Mouse (Mus musculus): ENCODE data around the gene Eif1ad. TPM values are rescaled to one million over a fixed set of nuclear protein-coding genes. Genes with fewer than 3 reads are reported as not detected.

Gene Eif1ad
- polyA plus RNA-seq, 1 experiment from 2014 or later: 53.9 TPM

DNA sequence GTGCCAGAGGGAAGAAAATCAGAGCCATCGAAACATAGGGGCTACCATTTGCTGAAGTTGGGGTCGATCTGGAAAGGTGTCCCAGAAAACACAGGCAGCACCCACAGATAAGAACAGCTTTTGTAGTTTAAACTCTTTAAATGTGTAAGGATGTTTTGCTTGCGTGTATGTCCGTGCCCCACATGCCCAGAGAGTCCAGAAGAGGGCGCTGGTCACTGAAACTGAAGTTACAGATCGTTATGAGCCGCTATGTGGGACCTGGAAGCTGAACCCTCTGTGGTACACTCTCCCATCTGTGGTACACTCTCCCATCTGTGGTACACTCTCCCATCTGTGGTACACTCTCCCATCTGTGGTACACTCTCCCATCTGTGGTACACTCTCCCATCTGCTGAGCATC is 40.6 kb downstream of the Eif1ad start:
- WGBS: 11% methylated on average over 7 of the region's 7 CpGs
- H3K4me3 ChIP-seq (replicated peaks): peak overlapping the region; percentile 52
- peak; percentile 66 for ATAC-seq
- no peaks in the 10 kb centered on the region for H3K27me3 ChIP-seq (replicated peaks)
- H3K9me3 ChIP-seq: no peaks in the 10 kb centered on the region
- H3K4me1 ChIP-seq (replicated peaks): 0 out of 2 replicates have a peak, but pooled peaks cover 7% of the 10 kb centered on the region
- H3K9ac ChIP-seq: peak overlapping the region; percentile 65
- peak overlapping the region; percentile 58 for H3K4me2 ChIP-seq (replicated peaks)
- peak overlapping the region; percentile 91 for H3K27ac ChIP-seq
- no peaks in the 10 kb centered on the region for H3K36me3 ChIP-seq

- Histone ChIP-seq H3K27me3 (replicated peaks) (no peaks in the 10 kb centered on the region), H3K27ac (no peak overlapping the region), H3K9me3 (no peaks in the 10 kb centered on the region), H3K9ac (no peak overlapping the region), H3K4me1 (replicated peaks) (0 out of 2 replicates have a peak, but pooled peaks cover 7% of the 10 kb centered on the region), H3K36me3 (no peaks in the 10 kb centered on the region), H3K4me2 (replicated peaks) (peak overlapping the region; percentile 58; the same call in 1 of the 2 replicates), H3K4me3 (replicated peaks) (no peak overlapping the region)
- WGBS: 86% methylated on average over 13 of the region's 13 CpGs
- no peak for ATAC-seq
Observed at GRCm38 (mm10) chr19:5408057-5409001, 41.8 kb downstream of the Eif1ad start.

DNA sequence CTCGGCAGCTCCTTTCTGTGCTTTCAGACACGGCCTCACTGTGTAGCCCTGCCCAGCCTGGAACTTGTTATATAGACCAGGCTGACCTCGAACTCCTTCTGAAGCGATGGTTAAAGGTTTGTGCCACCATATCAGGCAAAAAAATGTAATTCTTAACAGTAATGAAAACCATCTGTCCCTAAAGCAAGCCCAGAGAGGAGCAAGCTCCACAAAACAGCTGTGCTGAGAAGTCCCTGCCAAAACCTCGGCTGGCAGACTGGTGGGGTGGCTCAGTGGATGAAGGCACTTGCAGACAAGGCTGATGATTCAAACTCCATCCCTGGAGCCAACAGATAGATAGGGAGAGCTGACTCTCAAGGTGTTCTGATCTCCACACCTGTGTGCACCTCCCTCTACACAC is 42.5 kb downstream of the Eif1ad start:
- WGBS: 76% methylated on average over 5 of the region's 5 CpGs
- no peak for ATAC-seq
- Histone ChIP-seq H3K27me3 (replicated peaks) (no peaks in the 10 kb centered on the region), H3K4me3 (replicated peaks) (no peak overlapping the region), H3K9me3 (no peaks in the 10 kb centered on the region), H3K4me2 (replicated peaks) (no peak overlapping the region), H3K9ac (no peak overlapping the region), H3K4me1 (replicated peaks) (0 out of 2 replicates have a peak, but pooled peaks cover 7% of the 10 kb centered on the region), H3K27ac (no peak overlapping the region), H3K36me3 (no peaks in the 10 kb centered on the region)

GRCm38 (mm10) chr19:5410641-5411040 is 44.1 kb downstream of the Eif1ad start:
- no peak overlapping the region for H3K4me3 ChIP-seq (replicated peaks)
- H3K27ac ChIP-seq: no peak overlapping the region
- no peak overlapping the region for H3K9ac ChIP-seq
- no peak overlapping the region for H3K4me2 ChIP-seq (replicated peaks)
- H3K4me1 ChIP-seq (replicated peaks): 0 out of 2 replicates have a peak, but pooled peaks cover 7% of the 10 kb centered on the region
- H3K36me3 ChIP-seq: no peaks in the 10 kb centered on the region
- WGBS: 79% methylated on average over 5 of the region's 5 CpGs
- ATAC-seq: no peak
- H3K9me3 ChIP-seq: no peaks in the 10 kb centered on the region
- H3K27me3 ChIP-seq (replicated peaks): no peaks in the 10 kb centered on the region

DNA sequence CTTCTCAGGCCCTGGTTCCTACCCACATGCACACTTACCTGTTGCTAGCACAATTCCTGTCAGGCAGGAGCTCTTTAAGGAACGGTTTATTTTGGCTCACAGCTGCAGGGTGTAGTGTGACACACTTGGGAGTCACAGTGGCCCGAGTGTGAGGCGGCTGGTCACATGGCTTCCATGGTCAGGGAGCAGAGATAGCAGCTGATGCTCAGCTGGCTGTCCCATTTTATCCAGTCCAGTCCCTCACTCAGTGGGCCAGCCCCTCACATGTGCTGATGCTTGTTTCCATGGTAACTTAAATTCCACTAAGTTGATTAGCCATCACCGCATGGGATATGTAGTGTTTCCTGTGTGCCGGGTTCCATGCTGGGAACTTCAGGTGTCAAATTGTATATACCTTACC is 45.4 kb downstream of the Eif1ad start:
- WGBS: 67% methylated on average over 5 of the region's 5 CpGs

GRCm38 (mm10) chr19:5413840-5414239 is 47.3 kb downstream of the Eif1ad start:
- Histone ChIP-seq H3K4me2 (replicated peaks) (no peak overlapping the region), H3K9ac (no peak overlapping the region), H3K27me3 (replicated peaks) (no peaks in the 10 kb centered on the region), H3K36me3 (no peaks in the 10 kb centered on the region), H3K4me1 (replicated peaks) (no peaks in the 10 kb centered on the region), H3K9me3 (no peaks in the 10 kb centered on the region), H3K4me3 (replicated peaks) (no peak overlapping the region), H3K27ac (no peak overlapping the region)
- WGBS: 63% methylated on average over 4 of the region's 4 CpGs
- ATAC-seq: no peak

More for the DNA sequence above, 45.4 kb downstream of the Eif1ad start:
- Histone ChIP-seq H3K4me3 (replicated peaks) (no peak overlapping the region), H3K9me3 (no peaks in the 10 kb centered on the region), H3K36me3 (no peaks in the 10 kb centered on the region), H3K27ac (no peak overlapping the region), H3K9ac (no peak overlapping the region), H3K4me1 (replicated peaks) (0 out of 2 replicates have a peak, but pooled peaks cover 3% of the 10 kb centered on the region), H3K4me2 (replicated peaks) (no peak overlapping the region), H3K27me3 (replicated peaks) (no peaks in the 10 kb centered on the region)
- no peak for ATAC-seq

GRCm38 (mm10) chr19:5414534-5414957 is 48.0 kb downstream of the Eif1ad start:
- Histone ChIP-seq H3K4me2 (replicated peaks) (no peak overlapping the region), H3K9me3 (no peaks in the 10 kb centered on the region), H3K9ac (no peak overlapping the region), H3K4me3 (replicated peaks) (no peak overlapping the region), H3K4me1 (replicated peaks) (no peaks in the 10 kb centered on the region), H3K36me3 (no peaks in the 10 kb centered on the region), H3K27me3 (replicated peaks) (no peaks in the 10 kb centered on the region), H3K27ac (no peak overlapping the region)
- 68% methylated on average over 2 of the region's 2 CpGs for WGBS
- ATAC-seq: no peak

- Histone ChIP-seq H3K4me1 (replicated peaks) (peaks cover 7% of the 10 kb centered on the region), H3K9me3 (no peaks in the 10 kb centered on the region), H3K27me3 (replicated peaks) (no peaks in the 10 kb centered on the region), H3K27ac (no peak overlapping the region), H3K4me2 (replicated peaks) (no peak overlapping the region), H3K36me3 (peaks cover 8% of the 10 kb centered on the region; the same call in 1 of the 2 replicates), H3K9ac (no peak overlapping the region), H3K4me3 (replicated peaks) (no peak overlapping the region)
- no peak for ATAC-seq
- 94% methylated on average over 8 of the region's 8 CpGs for WGBS
Observed at GRCm38 (mm10) chr19:5418750-5419466, 52.4 kb downstream of the Eif1ad start.

DNA sequence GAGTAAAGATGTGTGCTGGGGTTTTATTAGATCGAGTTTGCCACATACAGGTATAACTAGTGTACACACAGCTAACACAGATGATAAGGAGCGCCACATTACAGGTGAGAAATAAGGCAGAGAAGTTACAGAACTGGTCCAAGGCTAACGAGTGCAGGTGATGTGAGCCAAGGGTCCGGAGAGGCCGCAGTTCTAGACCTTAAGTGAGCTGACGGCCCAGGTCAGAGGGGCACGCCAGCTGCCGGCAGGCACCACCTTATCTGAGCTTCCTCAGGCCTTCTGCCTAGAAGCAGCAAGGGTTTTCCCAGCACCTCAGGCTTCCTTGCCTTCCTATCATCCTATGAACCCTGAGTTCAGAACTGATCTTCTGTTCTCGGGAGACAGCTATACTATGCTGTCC is 53.1 kb downstream of the Eif1ad start:
- WGBS: 90% methylated on average over 9 of the region's 9 CpGs
- Histone ChIP-seq H3K9ac (no peak overlapping the region), H3K4me1 (replicated peaks) (peaks cover 9% of the 10 kb centered on the region), H3K4me2 (replicated peaks) (no peak overlapping the region), H3K4me3 (replicated peaks) (no peak overlapping the region), H3K36me3 (peaks cover 8% of the 10 kb centered on the region; the same call in 1 of the 2 replicates), H3K9me3 (no peaks in the 10 kb centered on the region), H3K27ac (no peak overlapping the region), H3K27me3 (replicated peaks) (no peaks in the 10 kb centered on the region)
- ATAC-seq: no peak

DNA sequence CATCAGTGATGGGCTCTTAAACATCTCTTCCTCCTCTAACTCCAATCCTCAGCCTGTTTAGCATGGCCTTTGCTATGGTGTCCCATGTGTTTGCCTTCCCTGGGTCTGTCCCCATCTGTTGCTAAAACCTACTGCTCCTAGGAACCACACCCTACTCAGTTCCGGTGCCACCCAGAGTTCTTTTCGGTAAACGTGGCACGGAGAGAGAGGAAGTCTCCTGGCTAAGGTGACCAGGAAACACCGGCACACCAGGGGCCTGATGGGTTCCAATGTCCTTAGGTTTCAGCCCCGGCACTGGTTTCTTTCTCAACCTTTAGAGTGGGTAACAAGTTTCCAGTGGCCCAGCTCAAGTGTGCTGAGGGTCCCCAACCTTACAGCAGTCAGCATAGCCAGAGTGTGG is 54.0 kb downstream of the Eif1ad start:
- no peak for ATAC-seq
- H3K36me3 ChIP-seq: peaks cover 8% of the 10 kb centered on the region; the same call in 1 of the 2 replicates
- H3K4me2 ChIP-seq (replicated peaks): no peak overlapping the region
- no peaks in the 10 kb centered on the region for H3K9me3 ChIP-seq
- peaks cover 9% of the 10 kb centered on the region for H3K4me1 ChIP-seq (replicated peaks)
- no peak overlapping the region for H3K4me3 ChIP-seq (replicated peaks)
- H3K27me3 ChIP-seq (replicated peaks): no peaks in the 10 kb centered on the region
- H3K27ac ChIP-seq: no peak overlapping the region
- H3K9ac ChIP-seq: no peak overlapping the region
- 88% methylated on average over 6 of the region's 6 CpGs for WGBS
